Mouse (Mus musculus) liver, embryonic 11.5 days (tissue): Measurements from ENCODE around the gene Cby1. TPM values are rescaled to one million over a fixed set of nuclear protein-coding genes. Genes with fewer than 3 reads are reported as not detected.

Experiments used
- ATAC-seq: fragments of 200-750 bp; cut with Nextera tagmentation; replicated peaks from 2 replicates; pipeline ENCODE4 v1.8.0; 2017; ENCODE audit warnings: moderate number of reproducible peaks, mild to moderate bottlenecking, moderate TSS enrichment, moderate library complexity; ENCODE audit not compliant: low FRiP score
- DNase-seq: peaks from one replicate; pipeline ENCODE4 v3.0.0-alpha.2; 2017; ENCODE audit warnings: low spot score
- H3K27ac ChIP-seq: fragments of 300-500 bp; sonication (generic); 2 replicates; pipeline ENCODE4 v1.5.1; 2014; ENCODE audit warnings: mild to moderate bottlenecking, low read depth, low read length, control low read depth
- H3K27me3 ChIP-seq: fragments of 300-500 bp; sonication (generic); replicated peaks from 2 replicates; pipeline ENCODE4 v1.6.1; 2014; ENCODE audit warnings: low read length, mixed read lengths; ENCODE audit not compliant: control insufficient read depth, insufficient read depth
- H3K36me3 ChIP-seq: fragments of 300-500 bp; sonication (generic); 2 replicates; pipeline ENCODE4 v1.6.1; 2014; ENCODE audit warnings: mild to moderate bottlenecking, low read length, moderate library complexity, mixed read lengths; ENCODE audit not compliant: control insufficient read depth, insufficient read depth
- H3K4me1 ChIP-seq: fragments of 300-500 bp; sonication (generic); replicated peaks from 2 replicates; pipeline ENCODE4 v1.6.1; 2014; ENCODE audit warnings: low read length, mixed read lengths; ENCODE audit not compliant: control insufficient read depth, insufficient read depth
- H3K4me2 ChIP-seq: fragments of 300-500 bp; sonication (generic); 2 replicates; pipeline ENCODE4 v1.6.1; 2014; ENCODE audit warnings: mild to moderate bottlenecking, control low read depth, moderate library complexity
- H3K4me3 ChIP-seq: fragments of 300-500 bp; sonication (generic); 2 replicates; pipeline ENCODE4 v1.5.1; 2014; ENCODE audit warnings: low read depth, low read length, control low read depth
- H3K9ac ChIP-seq: fragments of 300-500 bp; sonication (generic); 2 replicates; pipeline ENCODE4 v1.6.1; 2014; ENCODE audit warnings: low read depth, low read length, control low read depth
- H3K9me3 ChIP-seq: fragments of 300-500 bp; sonication (generic); 2 replicates; pipeline ENCODE4 v1.6.1; 2016; ENCODE audit warnings: low read length, inconsistent platforms, mixed read lengths; ENCODE audit not compliant: control insufficient read depth
- WGBS: fragments of 180-500 bp; shearing (Covaris S2); extraction: QIAGEN DNeasy Blood & Tissue Kit; methylation state at CpG from one replicate; pipeline ENCODE4 v1.1.7; 2014; 5-methylcytosine and 5-hydroxymethylcytosine counted together
- polyA plus RNA-seq: library from polyadenylated mRNA; unstranded; fragments of >200 nt; fragmentation: Nextera tagmentation; extraction: Ambion mirVana; gene quantifications from 2 replicates; pipeline ENCODE4 v1.2.1, GENCODE M21; 2014

The Cby1 gene
- polyA plus RNA-seq, 1 experiment from 2014 or later = 32.9 TPM

DNA sequence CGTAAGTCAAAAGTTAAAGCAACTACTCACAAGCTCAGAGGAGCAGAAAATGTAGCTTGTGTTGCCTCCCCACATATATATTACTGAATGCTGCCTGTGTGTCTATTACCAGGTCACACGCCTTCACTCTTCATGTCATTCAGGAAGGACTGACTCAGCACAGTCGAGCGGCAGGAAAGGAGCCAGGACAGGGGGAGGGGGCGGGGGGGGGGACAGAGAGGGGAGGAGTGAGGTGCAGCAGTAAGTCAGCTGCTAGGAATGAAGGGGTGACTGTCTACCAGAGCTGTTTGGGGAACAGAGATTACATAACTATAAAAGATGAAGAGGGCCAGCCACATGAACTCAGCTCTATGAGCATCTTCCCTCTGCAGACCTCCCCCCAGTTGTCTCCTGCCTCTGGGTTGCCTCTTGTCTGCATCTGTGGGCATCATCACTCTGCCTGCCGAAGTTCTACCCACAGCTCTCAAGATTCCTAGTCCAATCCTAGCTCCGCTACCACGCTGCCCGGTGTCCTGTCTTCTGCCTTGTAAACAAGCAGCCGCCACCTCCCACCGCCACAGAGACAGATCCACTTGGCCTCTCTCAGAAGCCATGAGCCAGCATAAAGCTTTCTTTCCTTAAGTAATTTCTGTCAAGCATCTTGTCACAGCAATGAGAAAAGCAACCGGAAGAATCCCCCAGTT lies 17.7 kb upstream of the Cby1 start:
- H3K9me3 ChIP-seq = no peaks in the 10 kb centered on the region
- no peak for ATAC-seq
- H3K36me3 ChIP-seq = no peaks in the 10 kb centered on the region
- H3K4me2 ChIP-seq = no peak overlapping the region
- H3K4me3 ChIP-seq = no peak overlapping the region
- WGBS = 63% methylated on average over 12 of the region's 12 CpGs
- no peak for DNase-seq
- H3K4me1 ChIP-seq = no peaks in the 10 kb centered on the region
- no peak overlapping the region for H3K9ac ChIP-seq
- no peak overlapping the region for H3K27ac ChIP-seq
- no peaks in the 10 kb centered on the region; the same call in 1 of the 2 replicates for H3K27me3 ChIP-seq

DNA sequence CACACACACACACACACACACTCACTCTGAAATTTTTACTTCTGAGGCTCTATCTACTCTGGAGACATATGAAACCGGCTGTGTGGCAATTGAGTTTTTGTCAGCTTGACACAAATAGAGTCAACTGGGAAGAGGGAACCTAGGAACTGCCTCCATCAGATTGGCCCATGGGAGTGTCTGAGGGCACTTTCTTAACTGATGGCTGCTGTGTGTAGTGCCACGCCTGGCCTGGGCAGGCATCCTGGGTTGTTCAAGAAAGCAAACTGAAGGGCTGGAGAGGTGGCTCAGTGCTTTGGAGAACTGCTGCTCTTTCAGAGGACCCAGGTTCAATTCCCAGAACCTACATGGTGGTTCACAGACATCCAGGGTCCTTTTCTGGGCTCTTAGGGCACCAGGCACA lies 13.5 kb upstream of the Cby1 start:
- H3K9ac ChIP-seq = no peak overlapping the region
- DNase-seq = no peak
- WGBS = 68% methylated on average over 2 of the region's 2 CpGs
- no peaks in the 10 kb centered on the region for H3K4me1 ChIP-seq
- H3K9me3 ChIP-seq = no peaks in the 10 kb centered on the region
- no peak overlapping the region for H3K4me2 ChIP-seq
- H3K27me3 ChIP-seq = no peaks in the 10 kb centered on the region; the same call in 1 of the 2 replicates
- H3K4me3 ChIP-seq = no peak overlapping the region
- ATAC-seq = no peak
- H3K36me3 ChIP-seq = no peaks in the 10 kb centered on the region
- H3K27ac ChIP-seq = no peak overlapping the region

DNA sequence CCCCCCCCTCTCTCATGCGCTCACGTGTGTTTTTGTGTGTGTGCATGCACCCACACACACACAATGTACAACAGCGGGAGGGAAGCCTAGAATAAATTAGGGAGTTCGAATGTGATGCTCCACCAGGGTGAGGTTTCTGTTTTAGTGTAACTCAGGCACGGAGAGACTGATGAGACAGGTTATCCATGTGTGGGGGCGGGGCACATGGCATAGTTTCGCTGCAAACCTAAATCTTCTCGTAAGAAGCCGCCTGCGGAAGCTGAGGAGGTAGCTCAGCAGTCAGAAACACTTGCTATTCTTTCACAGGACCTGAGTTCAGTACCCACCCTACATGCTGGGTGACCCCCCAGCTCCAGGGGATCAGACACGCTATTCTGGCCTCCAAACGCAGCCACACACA lies 10.9 kb upstream of the Cby1 start:
- Histone ChIP-seq H3K36me3 (no peaks in the 10 kb centered on the region), H3K27me3 (no peaks in the 10 kb centered on the region), H3K4me1 (no peaks in the 10 kb centered on the region), H3K4me3 (no peak overlapping the region), H3K4me2 (no peak overlapping the region), H3K27ac (no peak overlapping the region), H3K9me3 (no peaks in the 10 kb centered on the region), H3K9ac (no peak overlapping the region)
- 82% methylated on average over 12 of the region's 12 CpGs for WGBS
- DNase-seq (no peak), ATAC-seq (no peak)

DNA sequence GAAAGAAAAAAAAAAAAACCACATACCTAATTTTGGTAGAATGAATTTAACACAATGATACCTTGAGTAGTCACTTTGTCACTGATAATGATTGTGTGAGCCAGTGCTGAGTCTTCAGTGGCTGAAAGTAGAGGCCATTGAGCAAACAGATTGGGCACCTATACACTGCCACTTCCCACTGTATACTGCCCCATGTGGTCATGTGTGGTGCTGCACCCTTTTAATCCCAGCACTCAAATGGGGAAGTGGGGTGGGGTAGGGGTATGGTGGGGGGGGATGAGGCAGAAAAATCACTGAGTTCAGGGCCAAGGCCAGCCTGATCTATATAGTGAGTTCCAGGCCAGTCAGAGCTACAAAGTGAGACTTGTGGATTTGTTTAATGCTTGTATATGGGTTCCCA lies 8.4 kb upstream of the Cby1 start:
- H3K27me3 ChIP-seq = no peaks in the 10 kb centered on the region
- no peaks in the 10 kb centered on the region for H3K36me3 ChIP-seq
- H3K9ac ChIP-seq = no peak overlapping the region
- H3K4me2 ChIP-seq = no peak overlapping the region
- H3K9me3 ChIP-seq = no peaks in the 10 kb centered on the region
- ATAC-seq (no peak), DNase-seq (no peak)
- no peak overlapping the region for H3K4me3 ChIP-seq
- no peaks in the 10 kb centered on the region for H3K4me1 ChIP-seq
- no peak overlapping the region for H3K27ac ChIP-seq

DNA sequence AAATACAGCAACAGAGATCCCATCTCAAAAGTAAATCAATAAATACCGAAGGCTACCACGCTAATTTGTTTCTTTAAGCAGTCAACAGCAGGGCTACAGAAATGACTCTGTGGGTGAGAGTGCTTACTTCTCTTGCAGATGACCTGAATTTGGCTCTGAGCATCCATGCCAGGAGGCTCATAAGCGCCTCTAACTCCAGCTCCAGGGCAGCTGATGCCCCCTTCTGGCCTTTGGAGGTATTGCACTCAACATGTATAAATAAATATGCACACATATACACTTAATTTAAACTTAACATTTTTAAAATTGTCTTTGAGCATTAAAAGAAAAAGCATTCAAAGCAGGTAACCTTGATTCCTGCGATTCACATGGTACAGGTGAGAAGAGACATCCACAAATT lies 7.5 kb upstream of the Cby1 start:
- H3K9me3 ChIP-seq = no peaks in the 10 kb centered on the region
- ATAC-seq = no peak
- WGBS = 63% methylated on average over 4 of the region's 4 CpGs
- H3K9ac ChIP-seq = no peak overlapping the region
- H3K27me3 ChIP-seq = no peaks in the 10 kb centered on the region
- no peak overlapping the region for H3K4me3 ChIP-seq
- H3K4me1 ChIP-seq = no peaks in the 10 kb centered on the region
- no peak overlapping the region for H3K27ac ChIP-seq
- no peak for DNase-seq
- no peak overlapping the region for H3K4me2 ChIP-seq
- H3K36me3 ChIP-seq = no peaks in the 10 kb centered on the region

DNA sequence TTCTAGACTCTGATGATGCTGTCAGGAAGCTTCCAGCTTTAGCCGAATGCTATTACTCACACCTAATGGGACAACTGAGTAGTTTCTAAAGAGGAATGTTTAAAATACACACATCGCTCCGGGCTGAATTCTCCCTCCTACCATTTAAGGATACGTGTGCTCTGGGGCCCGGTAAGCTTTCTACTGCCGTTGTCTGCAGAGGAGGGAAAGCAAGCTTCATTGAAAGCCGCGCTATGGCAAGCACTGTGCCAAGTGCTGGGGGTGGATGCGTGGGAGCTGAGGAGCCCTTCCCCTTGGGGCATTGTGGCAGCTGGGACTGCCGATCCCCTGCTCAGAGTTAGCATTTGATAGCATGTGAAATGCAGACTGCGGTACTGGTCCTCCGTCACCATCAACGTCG lies 2.5 kb upstream of the Cby1 start:
- H3K9ac ChIP-seq = no peak overlapping the region
- ATAC-seq (no peak), DNase-seq (no peak)
- WGBS = 92% methylated on average over 14 of the region's 14 CpGs
- no peaks in the 10 kb centered on the region for H3K27me3 ChIP-seq
- no peak overlapping the region for H3K4me2 ChIP-seq
- no peaks in the 10 kb centered on the region for H3K9me3 ChIP-seq
- no peak overlapping the region for H3K4me3 ChIP-seq
- no peak overlapping the region for H3K27ac ChIP-seq
- no peaks in the 10 kb centered on the region for H3K36me3 ChIP-seq
- peaks cover 4% of the 10 kb centered on the region for H3K4me1 ChIP-seq

DNA sequence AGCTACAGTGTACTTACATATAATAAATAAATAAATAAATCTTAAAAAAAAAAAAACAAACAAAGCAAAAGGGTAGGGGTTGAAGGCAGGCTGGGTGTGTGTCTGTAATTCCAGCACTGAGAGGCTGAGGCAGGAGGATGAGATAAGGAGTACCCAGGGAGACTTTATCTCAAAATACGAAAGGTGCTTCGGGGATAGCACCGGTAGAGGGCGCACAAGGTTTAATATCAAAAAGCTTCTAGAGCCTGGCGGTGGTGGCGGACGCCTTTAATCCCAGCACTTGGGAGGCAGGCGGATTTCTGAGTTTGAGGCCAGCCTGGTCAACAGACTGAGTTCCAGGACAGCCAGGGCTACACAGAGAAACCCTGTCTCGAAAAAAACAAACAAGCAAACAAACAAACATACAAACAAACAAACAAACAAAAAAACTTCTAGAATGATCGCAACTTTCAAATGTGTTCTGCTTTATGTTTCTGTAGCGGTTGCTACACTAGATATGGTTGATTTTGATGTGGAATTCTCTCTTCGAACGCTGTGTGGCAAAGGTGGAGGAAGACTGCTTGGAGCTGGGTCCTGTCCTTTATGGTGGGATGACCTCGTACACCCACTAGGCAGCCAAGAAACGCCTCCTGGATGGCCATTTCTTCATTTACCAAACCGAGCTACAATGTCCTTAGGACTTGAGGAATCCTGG lies 1.0 kb upstream of the Cby1 start:
- Histone ChIP-seq H3K4me3 (peak overlapping the region; percentile 81), H3K9ac (peak overlapping the region; percentile 82), H3K27ac (peak overlapping the region; percentile 87), H3K36me3 (no peaks in the 10 kb centered on the region), H3K27me3 (no peaks in the 10 kb centered on the region), H3K4me2 (peak overlapping the region; percentile 92), H3K9me3 (no peaks in the 10 kb centered on the region), H3K4me1 (peaks cover 4% of the 10 kb centered on the region)
- WGBS = 4% methylated on average over 16 of the region's 16 CpGs
- ATAC-seq (peak; percentile 51), DNase-seq (peak; percentile 70)

DNA sequence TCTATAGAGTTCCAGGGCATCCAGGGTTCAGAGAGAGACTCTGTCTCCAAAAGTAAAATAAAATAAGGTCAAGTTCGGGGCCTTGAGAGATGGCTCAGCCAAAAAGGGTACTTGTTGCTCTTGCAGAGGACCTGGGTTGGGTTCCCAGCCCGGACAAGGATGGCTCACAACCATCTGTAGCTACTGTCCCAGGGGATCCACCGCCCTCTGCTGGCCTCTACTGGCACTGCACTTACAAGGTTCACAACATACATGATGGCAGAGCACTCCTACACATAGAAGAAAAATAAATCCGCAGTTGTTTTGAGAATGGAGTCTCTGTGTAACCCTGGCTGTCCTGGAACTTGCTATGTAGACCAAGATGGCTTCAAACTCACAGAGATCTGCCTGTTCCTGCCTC lies 2.9 kb downstream of the Cby1 start:
- Histone ChIP-seq H3K4me1 (peaks cover 4% of the 10 kb centered on the region), H3K9ac (no peak overlapping the region), H3K4me2 (no peak overlapping the region), H3K4me3 (no peak overlapping the region), H3K36me3 (0 out of 2 replicates have a peak, but pooled peaks cover 4% of the 10 kb centered on the region), H3K27ac (no peak overlapping the region), H3K27me3 (no peaks in the 10 kb centered on the region), H3K9me3 (no peaks in the 10 kb centered on the region)
- DNase-seq (peak; percentile 45), ATAC-seq (no peak)
- 74% methylated on average over 4 of the region's 4 CpGs for WGBS

DNA sequence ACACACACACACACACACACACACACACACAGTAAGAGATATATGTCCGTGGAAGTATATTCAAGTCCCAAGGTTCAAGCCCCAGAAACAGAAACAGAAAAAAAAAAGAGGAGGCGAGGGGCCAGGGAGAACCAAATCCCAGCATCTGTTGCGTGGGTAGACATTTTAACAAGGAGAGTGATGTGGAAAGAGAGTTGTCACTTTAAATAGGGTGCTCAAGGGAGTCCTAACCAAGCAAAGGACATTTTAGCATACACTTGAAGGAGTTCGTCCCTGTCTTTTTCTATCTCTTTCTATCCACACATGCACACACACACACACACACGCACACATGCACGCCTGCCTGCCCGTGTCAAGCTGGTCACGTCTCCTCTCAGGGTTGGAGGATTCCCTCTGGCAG lies 5.7 kb downstream of the Cby1 start:
- Histone ChIP-seq H3K27ac (no peak overlapping the region), H3K27me3 (no peaks in the 10 kb centered on the region), H3K9me3 (no peaks in the 10 kb centered on the region), H3K36me3 (0 out of 2 replicates have a peak, but pooled peaks cover 5% of the 10 kb centered on the region), H3K9ac (no peak overlapping the region), H3K4me2 (no peak overlapping the region), H3K4me1 (peaks cover 4% of the 10 kb centered on the region; the same call in 1 of the 2 replicates), H3K4me3 (no peak overlapping the region)
- 91% methylated on average over 8 of the region's 8 CpGs for WGBS
- DNase-seq = no peak
- ATAC-seq = no peak
